Mouse (Mus musculus) forebrain, embryonic 15.5 days (tissue): ENCODE results near the gene Odf2l. TPM values are rescaled to one million over a fixed set of nuclear protein-coding genes. Genes with fewer than 3 reads are reported as not detected.

ENCODE experiments used
- ATAC-seq: fragments of 200-750 bp; cut with Nextera tagmentation; replicated peaks from 2 replicates; pipeline ENCODE4 v1.8.0; 2017; ENCODE audit warnings: mild to moderate bottlenecking, moderate TSS enrichment, moderate library complexity
- H3K27ac ChIP-seq: fragments of 300-500 bp; sonication (generic); replicated peaks from 2 replicates; pipeline ENCODE4 v1.5.1; 2015; ENCODE audit warnings: mild to moderate bottlenecking, inconsistent platforms
- H3K27me3 ChIP-seq: fragments of 300-500 bp; sonication (generic); 2 replicates; pipeline ENCODE4 v1.6.1; 2015; ENCODE audit warnings: inconsistent platforms
- H3K36me3 ChIP-seq: fragments of 300-500 bp; sonication (generic); 2 replicates; pipeline ENCODE4 v1.6.1; 2015; ENCODE audit warnings: mild to moderate bottlenecking, inconsistent platforms
- H3K4me1 ChIP-seq: fragments of 300-500 bp; sonication (generic); 2 replicates; pipeline ENCODE4 v1.6.1; 2015; ENCODE audit warnings: inconsistent platforms
- H3K4me2 ChIP-seq: fragments of 300-500 bp; sonication (generic); replicated peaks from 2 replicates; pipeline ENCODE4 v1.6.1; 2015; ENCODE audit warnings: mild to moderate bottlenecking, inconsistent platforms
- H3K4me3 ChIP-seq: fragments of 300-500 bp; sonication (generic); 2 replicates; pipeline ENCODE4 v1.5.1; 2015; ENCODE audit warnings: mild to moderate bottlenecking, inconsistent platforms
- H3K9ac ChIP-seq: fragments of 300-500 bp; sonication (generic); replicated peaks from 2 replicates; pipeline ENCODE4 v1.6.1; 2015; ENCODE audit warnings: mild to moderate bottlenecking, inconsistent platforms
- H3K9me3 ChIP-seq: fragments of 300-500 bp; sonication (generic); 2 replicates; pipeline ENCODE4 v1.6.1; 2016; ENCODE audit warnings: inconsistent platforms
- WGBS: fragments of 180-500 bp; shearing (Covaris S2); methylation state at CpG from one replicate; pipeline ENCODE4 v1.1.7; 2015; ENCODE audit warnings: mixed read lengths; 5-methylcytosine and 5-hydroxymethylcytosine counted together
- polyA plus RNA-seq: library from polyadenylated mRNA; unstranded; fragments of >200 nt; fragmentation: Nextera tagmentation; extraction: Ambion mirVana; gene quantifications from 2 replicates; pipeline ENCODE4 v1.2.1, GENCODE M21; 2015

Gene Odf2l
- polyA plus RNA-seq, 1 experiment from 2014 or later = 17.2 TPM

DNA sequence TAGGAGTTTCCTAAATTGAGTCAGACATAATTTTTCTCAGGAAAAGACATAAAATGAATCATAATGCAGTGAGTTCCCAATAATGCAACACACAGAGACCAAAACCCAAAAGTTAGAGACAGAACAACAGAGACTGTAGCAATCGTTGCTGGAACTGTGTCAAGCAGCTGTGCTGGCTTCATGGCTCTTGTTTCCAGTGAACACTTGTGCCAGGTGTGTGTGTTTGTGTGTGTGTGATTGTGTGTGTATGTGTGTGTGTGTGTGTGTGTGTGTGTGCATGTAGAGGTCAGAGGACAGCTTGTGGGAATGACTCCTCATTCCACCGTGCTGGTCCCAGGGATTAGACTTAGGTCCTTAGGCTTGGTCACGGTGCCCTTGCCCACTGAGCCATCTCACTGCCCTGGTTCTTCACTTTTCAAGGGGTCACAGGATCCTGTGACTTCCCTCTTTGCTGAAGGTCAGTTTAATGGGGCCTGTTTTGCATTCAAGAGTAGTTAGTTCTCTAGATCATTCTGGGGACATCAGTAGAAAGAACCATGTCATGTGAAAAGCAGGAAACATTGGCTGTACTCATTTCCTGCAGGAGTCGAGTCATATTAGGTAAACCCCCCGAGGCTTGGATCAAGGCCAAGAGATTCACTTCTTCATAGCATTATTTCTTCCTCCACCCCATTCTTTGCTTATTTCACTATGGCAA lies 13.2 kb upstream of the Odf2l start:
- H3K4me1 ChIP-seq = no peaks in the 10 kb centered on the region
- no peaks in the 10 kb centered on the region for H3K9me3 ChIP-seq
- no peak overlapping the region for H3K4me3 ChIP-seq
- no peak overlapping the region for H3K27ac ChIP-seq
- no peak overlapping the region for H3K4me2 ChIP-seq
- no peaks in the 10 kb centered on the region for H3K36me3 ChIP-seq
- 77% methylated on average over 5 of the region's 5 CpGs for WGBS
- no peak for ATAC-seq
- no peaks in the 10 kb centered on the region for H3K27me3 ChIP-seq
- H3K9ac ChIP-seq = no peak overlapping the region

DNA sequence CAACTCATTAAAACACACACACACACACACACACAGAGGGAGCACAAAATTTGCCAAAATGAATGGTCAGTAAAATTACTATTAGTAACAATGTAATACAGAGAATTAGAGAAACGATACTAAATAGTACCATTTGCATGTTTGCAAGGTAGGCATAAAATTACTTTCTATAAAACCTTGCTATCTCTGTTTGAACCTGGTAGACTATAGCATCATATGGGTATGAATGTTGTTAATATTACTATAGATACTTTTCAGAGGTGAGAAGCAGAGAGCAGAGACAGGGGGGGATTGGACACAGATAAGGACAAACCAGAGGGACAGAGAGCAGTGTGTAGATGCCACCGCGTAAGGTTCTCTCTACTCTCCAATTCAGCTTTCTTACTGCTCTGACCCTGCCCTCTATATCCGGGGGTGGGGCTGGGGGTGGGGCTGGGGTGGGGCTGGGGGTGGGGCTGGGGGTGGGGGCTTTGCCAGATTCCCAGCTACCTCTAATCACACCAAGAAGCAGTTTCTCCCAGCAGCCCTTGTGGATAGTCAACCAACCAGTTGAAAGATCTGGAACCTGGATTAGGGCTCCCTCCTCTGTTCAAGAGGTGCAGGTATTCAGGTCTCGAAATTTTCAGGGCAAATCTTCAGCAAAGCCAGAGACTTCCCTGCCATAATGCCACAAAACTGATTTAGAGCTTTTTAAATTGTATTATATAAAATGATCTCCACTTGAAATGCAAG lies 12.4 kb upstream of the Odf2l start:
- WGBS = 83% methylated on average over 5 of the region's 5 CpGs
- no peak overlapping the region for H3K27ac ChIP-seq
- H3K27me3 ChIP-seq = no peaks in the 10 kb centered on the region
- no peak overlapping the region for H3K4me3 ChIP-seq
- ATAC-seq = no peak
- no peaks in the 10 kb centered on the region for H3K36me3 ChIP-seq
- H3K9ac ChIP-seq = no peak overlapping the region
- no peaks in the 10 kb centered on the region for H3K4me1 ChIP-seq
- no peaks in the 10 kb centered on the region for H3K9me3 ChIP-seq
- no peak overlapping the region for H3K4me2 ChIP-seq

DNA sequence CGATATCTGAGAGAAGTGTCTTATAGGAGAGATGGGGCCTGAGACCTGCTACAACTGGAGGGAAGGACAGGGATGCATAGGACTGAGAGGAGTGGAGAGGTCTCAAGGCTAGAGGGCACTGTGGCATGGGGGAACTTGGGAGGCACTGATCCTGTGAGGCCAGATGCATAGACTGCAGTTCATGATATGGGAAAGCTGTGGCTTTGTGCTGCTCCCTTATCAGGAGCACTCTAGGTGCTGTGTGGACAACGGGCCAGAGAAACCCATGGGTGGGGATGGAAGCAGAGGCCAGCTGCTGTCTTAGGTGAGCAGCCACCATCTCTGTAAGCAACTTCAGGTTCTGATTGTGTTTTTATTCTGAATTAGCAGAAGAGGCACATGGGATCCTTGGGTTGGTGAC lies 3.2 kb upstream of the Odf2l start:
- WGBS = 95% methylated on average over 2 of the region's 2 CpGs
- H3K27me3 ChIP-seq = no peaks in the 10 kb centered on the region
- no peak overlapping the region for H3K9ac ChIP-seq
- no peak overlapping the region for H3K4me3 ChIP-seq
- ATAC-seq = no peak
- H3K36me3 ChIP-seq = no peaks in the 10 kb centered on the region
- H3K9me3 ChIP-seq = no peaks in the 10 kb centered on the region
- H3K27ac ChIP-seq = no peak overlapping the region
- H3K4me1 ChIP-seq = peaks cover 17% of the 10 kb centered on the region
- no peak overlapping the region for H3K4me2 ChIP-seq

DNA sequence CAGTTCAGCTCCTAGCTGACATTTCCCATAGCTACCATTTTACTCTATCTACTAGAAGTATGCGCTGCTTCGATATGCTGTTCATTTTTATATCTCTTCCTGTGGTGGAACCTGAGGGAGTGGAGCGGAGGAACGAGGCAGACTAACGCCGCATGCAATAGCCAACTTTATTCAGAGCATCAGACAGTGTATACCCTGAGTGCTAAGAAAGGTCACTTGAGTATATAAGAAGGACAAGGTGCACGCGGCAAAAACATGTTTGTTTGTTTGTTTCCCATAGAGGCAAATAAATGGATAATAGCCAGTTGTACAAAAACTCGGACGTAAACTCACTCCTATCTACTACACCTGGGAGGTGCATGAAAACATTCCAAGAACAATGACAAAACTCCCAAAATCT lies 751 bp upstream of the Odf2l start:
- no peak for ATAC-seq

DNA sequence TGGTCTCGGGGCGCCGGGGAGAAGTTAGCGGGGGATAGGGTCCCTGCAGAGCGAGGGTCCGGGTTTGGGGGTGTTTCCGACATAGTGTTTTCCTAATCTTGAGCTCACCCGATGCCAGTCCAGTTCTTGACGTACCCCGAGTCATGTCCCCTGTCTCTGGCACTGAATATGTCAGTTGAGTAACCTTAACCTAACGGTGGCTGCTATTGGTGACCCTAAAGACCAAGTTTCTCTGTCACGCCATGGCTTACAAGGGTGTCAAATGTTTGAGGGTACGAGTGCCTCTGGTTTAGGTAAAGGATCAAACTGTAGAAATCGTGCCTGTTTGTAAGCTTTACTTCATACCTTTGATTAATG lies 592 bp downstream of the Odf2l start:
- 4% methylated on average over 14 of the region's 14 CpGs for WGBS
- peaks cover 17% of the 10 kb centered on the region for H3K4me1 ChIP-seq
- no peaks in the 10 kb centered on the region for H3K27me3 ChIP-seq
- H3K4me3 ChIP-seq = peak overlapping the region; percentile 94
- peak overlapping the region; percentile 95 for H3K9ac ChIP-seq
- peak overlapping the region; percentile 74 for H3K4me2 ChIP-seq
- no peak for ATAC-seq
- peak overlapping the region; percentile 99 for H3K27ac ChIP-seq
- H3K36me3 ChIP-seq = no peaks in the 10 kb centered on the region
- no peaks in the 10 kb centered on the region for H3K9me3 ChIP-seq

More for the DNA sequence above, 751 bp upstream of the Odf2l start:
- H3K9me3 ChIP-seq = no peaks in the 10 kb centered on the region
- peak overlapping the region; percentile 95 for H3K9ac ChIP-seq
- 81% methylated on average over 10 of the region's 10 CpGs for WGBS
- H3K36me3 ChIP-seq = no peaks in the 10 kb centered on the region
- peaks cover 17% of the 10 kb centered on the region for H3K4me1 ChIP-seq
- peak overlapping the region; percentile 99 for H3K27ac ChIP-seq
- H3K4me3 ChIP-seq = peak overlapping the region; percentile 94
- H3K4me2 ChIP-seq = peak overlapping the region; percentile 73
- no peaks in the 10 kb centered on the region for H3K27me3 ChIP-seq

DNA sequence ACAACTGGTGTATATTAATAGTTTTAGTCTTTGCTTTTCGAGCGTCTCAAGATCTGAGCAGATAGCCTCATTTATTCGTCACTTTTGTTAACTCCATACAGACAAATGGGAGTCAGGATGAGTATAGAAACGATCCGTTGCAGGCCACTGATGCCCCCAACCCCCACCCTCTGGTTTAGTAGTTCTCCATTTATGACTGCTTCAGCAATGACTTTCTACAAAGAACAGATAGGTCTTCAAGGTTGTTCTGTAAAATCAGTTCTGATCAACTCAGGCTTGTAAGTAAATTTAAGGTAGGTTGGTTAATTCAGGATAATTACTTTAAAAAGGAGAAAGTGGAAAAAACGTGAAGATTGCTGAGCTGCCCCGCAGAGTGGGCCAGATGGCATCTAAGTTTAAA lies 1.0 kb downstream of the Odf2l start:
- Histone ChIP-seq H3K27me3 (no peaks in the 10 kb centered on the region), H3K4me2 (peak overlapping the region; percentile 74), H3K4me1 (peaks cover 17% of the 10 kb centered on the region), H3K9me3 (no peaks in the 10 kb centered on the region), H3K27ac (no peak overlapping the region), H3K36me3 (no peaks in the 10 kb centered on the region), H3K9ac (peak overlapping the region; percentile 95), H3K4me3 (peak overlapping the region; percentile 94)
- WGBS = 66% methylated on average over 7 of the region's 7 CpGs
- no peak for ATAC-seq

DNA sequence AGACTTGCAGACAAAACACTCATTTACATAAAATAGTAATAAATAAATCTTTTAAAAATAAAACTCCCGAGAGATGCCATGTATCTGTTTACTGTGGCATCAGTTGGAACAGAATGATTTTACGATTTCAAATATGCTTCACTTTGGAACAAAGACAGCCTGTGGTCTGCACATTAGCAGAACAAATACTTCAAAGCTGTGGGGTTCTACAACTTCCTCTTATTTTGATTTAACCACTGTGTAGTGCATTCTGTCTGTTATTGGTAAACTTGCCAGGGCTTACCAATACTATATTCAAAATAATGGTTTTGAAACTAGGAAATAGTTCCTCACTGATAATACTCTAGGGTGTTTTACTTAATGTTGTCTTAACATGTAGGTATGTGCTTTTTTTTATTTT lies 8.2 kb downstream of the Odf2l start:
- Histone ChIP-seq H3K9me3 (no peaks in the 10 kb centered on the region), H3K4me3 (no peak overlapping the region), H3K36me3 (peaks cover 18% of the 10 kb centered on the region), H3K27me3 (no peaks in the 10 kb centered on the region), H3K9ac (no peak overlapping the region), H3K4me1 (no peaks in the 10 kb centered on the region), H3K27ac (no peak overlapping the region), H3K4me2 (no peak overlapping the region)
- no peak for ATAC-seq
- 95% methylated on average over 2 of the region's 2 CpGs for WGBS

DNA sequence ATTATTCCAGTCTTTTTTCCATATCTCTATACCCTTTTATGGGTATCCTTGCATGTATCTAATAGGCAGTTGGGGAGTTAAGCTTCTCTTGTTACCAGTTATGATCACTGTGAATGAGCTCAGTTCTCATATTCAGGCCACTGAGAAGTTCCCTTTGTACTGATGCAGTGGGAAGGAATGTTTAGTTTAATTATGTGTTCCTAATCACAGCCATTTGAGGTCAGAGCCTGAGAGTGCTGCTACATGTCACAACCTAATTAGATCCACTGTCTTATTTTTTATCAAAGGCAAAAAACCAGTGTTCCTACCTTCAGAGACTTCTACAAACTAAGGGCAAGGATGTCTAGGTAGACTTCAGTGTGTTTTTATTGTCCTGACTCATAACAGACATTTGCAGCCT lies 11.0 kb downstream of the Odf2l start:
- no peaks in the 10 kb centered on the region for H3K27me3 ChIP-seq
- no peak overlapping the region for H3K27ac ChIP-seq
- peaks cover 32% of the 10 kb centered on the region for H3K36me3 ChIP-seq
- ATAC-seq = no peak
- H3K4me3 ChIP-seq = no peak overlapping the region
- H3K9me3 ChIP-seq = no peaks in the 10 kb centered on the region
- H3K4me2 ChIP-seq = no peak overlapping the region
- H3K4me1 ChIP-seq = no peaks in the 10 kb centered on the region
- H3K9ac ChIP-seq = no peak overlapping the region

DNA sequence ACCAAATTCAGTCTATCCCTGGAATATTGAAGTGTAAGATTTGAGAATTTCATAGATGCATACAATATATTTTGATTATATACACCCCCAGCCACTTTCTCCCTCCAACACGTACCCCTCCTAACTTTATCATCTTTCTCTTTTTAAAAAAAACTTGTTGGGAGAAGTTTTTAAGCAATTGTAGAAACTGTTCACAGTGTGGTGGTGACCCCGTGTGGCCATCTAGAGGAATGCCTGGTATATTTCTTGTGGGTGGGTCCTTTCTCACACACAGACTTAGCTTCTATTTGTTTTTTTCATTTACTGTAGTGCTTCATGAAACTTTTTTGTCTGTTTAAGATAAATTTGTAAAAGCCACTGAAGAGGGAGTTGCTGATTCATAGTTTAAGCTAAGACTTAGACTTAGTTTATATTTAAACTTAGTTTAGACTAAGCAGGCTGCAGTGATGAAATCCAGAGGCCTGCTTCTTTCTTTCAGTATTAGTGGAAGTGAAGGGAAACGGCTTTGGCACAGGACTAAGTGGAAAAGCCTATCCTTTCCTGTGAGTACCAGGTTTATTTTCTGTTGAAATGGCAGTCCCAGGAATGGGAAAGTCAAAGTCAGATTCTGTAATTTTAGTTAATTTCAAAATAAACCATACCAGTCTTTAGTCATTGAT lies 13.0 kb downstream of the Odf2l start:
- Histone ChIP-seq H3K27me3 (no peaks in the 10 kb centered on the region), H3K9ac (no peak overlapping the region), H3K27ac (no peak overlapping the region), H3K4me2 (no peak overlapping the region), H3K36me3 (peaks cover 31% of the 10 kb centered on the region), H3K9me3 (no peaks in the 10 kb centered on the region), H3K4me3 (no peak overlapping the region), H3K4me1 (no peaks in the 10 kb centered on the region)
- WGBS = 47% methylated on average over 3 of the region's 3 CpGs
- peak; percentile 51; the same call in 1 of the 2 replicates for ATAC-seq

DNA sequence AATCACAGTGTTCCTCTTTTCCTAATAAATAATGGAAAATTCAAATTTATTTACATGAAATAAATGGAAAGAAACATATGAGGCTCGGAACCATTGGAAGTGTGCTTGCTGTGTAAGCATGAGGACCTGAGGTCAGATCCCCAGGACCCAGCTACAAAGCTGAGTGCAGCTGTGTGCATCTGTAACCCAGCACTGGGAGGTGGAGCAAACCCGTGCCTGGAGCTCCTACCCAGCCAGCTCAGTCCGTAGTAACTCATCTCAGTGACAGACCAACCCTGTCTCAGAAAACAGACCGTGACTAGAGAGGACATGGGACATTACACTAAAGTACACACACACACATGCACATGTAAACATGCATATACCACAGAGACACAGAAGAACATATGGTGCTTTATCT lies 21.8 kb downstream of the Odf2l start:
- Histone ChIP-seq H3K4me1 (no peaks in the 10 kb centered on the region), H3K27ac (no peak overlapping the region), H3K4me2 (no peak overlapping the region), H3K9ac (no peak overlapping the region), H3K9me3 (no peaks in the 10 kb centered on the region), H3K4me3 (no peak overlapping the region), H3K27me3 (no peaks in the 10 kb centered on the region), H3K36me3 (no peaks in the 10 kb centered on the region; the same call in 1 of the 2 replicates)
- WGBS = 90% methylated on average over 4 of the region's 4 CpGs
- no peak for ATAC-seq

DNA sequence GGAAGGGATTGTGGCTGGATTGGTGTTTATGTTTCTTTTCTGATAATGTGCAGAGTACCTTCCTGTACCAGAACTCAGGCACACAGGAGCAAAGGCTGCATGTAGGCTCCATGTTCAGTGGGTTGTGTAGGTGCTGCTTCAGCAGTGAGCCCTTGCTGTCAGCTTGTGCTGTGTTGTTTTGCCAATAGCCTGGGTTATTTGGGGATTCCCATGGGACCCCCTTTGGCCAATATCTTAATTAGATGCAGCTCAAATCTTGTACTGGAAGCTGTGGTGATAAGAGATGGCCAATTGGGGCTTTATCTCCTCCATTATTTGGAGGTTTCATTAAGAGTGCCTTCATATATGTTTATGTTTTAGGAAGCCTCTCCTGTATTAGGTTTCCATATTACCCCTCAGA lies 24.5 kb downstream of the Odf2l start:
- H3K36me3 ChIP-seq = no peaks in the 10 kb centered on the region
- H3K4me1 ChIP-seq = no peaks in the 10 kb centered on the region
- no peak overlapping the region for H3K9ac ChIP-seq
- H3K27ac ChIP-seq = no peak overlapping the region
- H3K4me3 ChIP-seq = no peak overlapping the region
- H3K9me3 ChIP-seq = no peaks in the 10 kb centered on the region
- no peak overlapping the region for H3K4me2 ChIP-seq
- no peaks in the 10 kb centered on the region for H3K27me3 ChIP-seq
- ATAC-seq = no peak

DNA sequence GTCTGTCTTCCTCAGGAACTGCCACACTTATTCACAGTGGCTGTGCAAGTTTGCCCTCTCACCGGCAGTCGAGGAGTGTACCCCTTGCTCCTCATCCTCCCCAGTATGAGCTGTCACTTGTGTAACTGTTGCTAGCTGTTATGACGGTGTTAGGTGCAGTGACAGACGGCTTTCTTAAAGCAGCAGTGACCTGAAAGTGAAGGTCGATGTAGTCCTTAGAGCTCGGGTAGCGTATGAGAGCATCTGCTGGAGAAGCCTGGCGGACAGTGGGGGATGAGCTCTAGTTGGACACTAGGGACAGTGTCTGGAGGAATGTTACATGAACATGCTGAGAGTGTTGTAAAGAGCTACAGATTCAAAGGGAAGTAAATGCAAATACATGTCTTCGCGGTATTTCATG lies 25.5 kb downstream of the Odf2l start:
- H3K9me3 ChIP-seq = no peaks in the 10 kb centered on the region
- no peak overlapping the region for H3K27ac ChIP-seq
- H3K4me1 ChIP-seq = no peaks in the 10 kb centered on the region
- no peak overlapping the region for H3K9ac ChIP-seq
- no peak for ATAC-seq
- no peak overlapping the region for H3K4me3 ChIP-seq
- H3K4me2 ChIP-seq = no peak overlapping the region
- WGBS = 87% methylated on average over 10 of the region's 10 CpGs
- peaks cover 1% of the 10 kb centered on the region; the same call in 1 of the 2 replicates for H3K36me3 ChIP-seq
- H3K27me3 ChIP-seq = no peaks in the 10 kb centered on the region
